Mouse (Mus musculus) midbrain, embryonic 11.5 days (tissue): Measurements from ENCODE around the gene Olfr983. TPM values are rescaled to one million over a fixed set of nuclear protein-coding genes. Genes with fewer than 3 reads are reported as not detected.

ENCODE experiments used
- ATAC-seq: fragments of 200-750 bp; cut with Nextera tagmentation; 2 replicates; pipeline ENCODE4 v1.8.0; 2017; ENCODE audit warnings: moderate TSS enrichment, moderate library complexity; ENCODE audit not compliant: low FRiP score
- DNase-seq: peaks from one replicate; pipeline ENCODE4 v3.0.0; 2015; ENCODE audit warnings: low spot score; ENCODE audit errors: missing footprints
- H3K27ac ChIP-seq: fragments of 300-500 bp; sonication (generic); 2 replicates; pipeline ENCODE4 v1.5.1; 2014; ENCODE audit warnings: low read depth, low read length
- H3K27me3 ChIP-seq: fragments of 300-500 bp; sonication (generic); 2 replicates; pipeline ENCODE4 v1.6.1; 2014; ENCODE audit warnings: mild to moderate bottlenecking, low read length, moderate library complexity, mixed read lengths; ENCODE audit not compliant: control insufficient read depth, insufficient read depth
- H3K36me3 ChIP-seq: fragments of 300-500 bp; sonication (generic); 2 replicates; pipeline ENCODE4 v1.6.1; 2014; ENCODE audit warnings: mild to moderate bottlenecking, low read length, moderate library complexity, mixed read lengths; ENCODE audit not compliant: control insufficient read depth, insufficient read depth
- H3K4me1 ChIP-seq: fragments of 300-500 bp; sonication (generic); 2 replicates; pipeline ENCODE4 v1.6.1; 2014; ENCODE audit warnings: low read length; ENCODE audit not compliant: control insufficient read depth, insufficient read depth
- H3K4me2 ChIP-seq: fragments of 300-500 bp; sonication (generic); 2 replicates; pipeline ENCODE4 v1.6.1; 2014; ENCODE audit warnings: mild to moderate bottlenecking, moderate library complexity
- H3K4me3 ChIP-seq: fragments of 300-500 bp; sonication (generic); 2 replicates; pipeline ENCODE4 v1.5.1; 2014; ENCODE audit warnings: low read depth, low read length
- H3K9ac ChIP-seq: fragments of 300-500 bp; sonication (generic); 2 replicates; pipeline ENCODE4 v1.6.1; 2014; ENCODE audit warnings: low read length
- H3K9me3 ChIP-seq: fragments of 300-500 bp; sonication (generic); 2 replicates; pipeline ENCODE4 v1.6.1; 2016; ENCODE audit warnings: low read length; ENCODE audit not compliant: control insufficient read depth
- WGBS: fragments of 180-500 bp; shearing (Covaris S2); extraction: QIAGEN DNeasy Blood & Tissue Kit; methylation state at CpG from one replicate; pipeline ENCODE4 v1.1.7; 2014; 5-methylcytosine and 5-hydroxymethylcytosine counted together
- polyA plus RNA-seq: library from polyadenylated mRNA; unstranded; fragments of >200 nt; fragmentation: Nextera tagmentation; extraction: Ambion mirVana; gene quantifications from 2 replicates; pipeline ENCODE4 v1.2.1, GENCODE M21; 2014

The Olfr983 gene
- polyA plus RNA-seq, 1 experiment from 2014 or later: not detected

DNA sequence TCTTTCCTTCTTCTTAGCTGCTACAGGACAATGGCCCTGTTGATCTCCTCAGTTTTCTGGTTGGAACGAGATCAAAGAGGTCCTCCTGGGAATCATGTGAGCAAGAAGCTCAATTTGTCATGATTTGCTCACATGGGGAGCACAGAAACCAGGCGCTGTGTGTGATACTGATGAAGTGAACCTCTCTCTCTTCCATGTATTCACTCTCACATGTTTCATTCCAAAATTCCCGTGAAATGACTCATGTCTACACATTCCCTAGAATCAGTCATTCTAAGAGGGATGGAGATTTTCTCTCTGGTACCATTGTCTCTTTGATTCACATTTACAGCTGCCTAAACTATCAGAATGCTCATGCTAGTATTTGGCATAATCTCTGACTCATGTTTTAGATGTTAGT is 1.4 kb upstream of the Olfr983 start:
- H3K4me3 ChIP-seq: no peak overlapping the region
- ATAC-seq: no peak
- H3K36me3 ChIP-seq: no peaks in the 10 kb centered on the region
- 69% methylated on average over 3 of the region's 3 CpGs for WGBS
- no peaks in the 10 kb centered on the region for H3K4me1 ChIP-seq
- H3K27ac ChIP-seq: no peak overlapping the region
- no peaks in the 10 kb centered on the region for H3K27me3 ChIP-seq
- DNase-seq: no peak
- no peak overlapping the region for H3K4me2 ChIP-seq
- no peak overlapping the region for H3K9ac ChIP-seq
- no peaks in the 10 kb centered on the region for H3K9me3 ChIP-seq

DNA sequence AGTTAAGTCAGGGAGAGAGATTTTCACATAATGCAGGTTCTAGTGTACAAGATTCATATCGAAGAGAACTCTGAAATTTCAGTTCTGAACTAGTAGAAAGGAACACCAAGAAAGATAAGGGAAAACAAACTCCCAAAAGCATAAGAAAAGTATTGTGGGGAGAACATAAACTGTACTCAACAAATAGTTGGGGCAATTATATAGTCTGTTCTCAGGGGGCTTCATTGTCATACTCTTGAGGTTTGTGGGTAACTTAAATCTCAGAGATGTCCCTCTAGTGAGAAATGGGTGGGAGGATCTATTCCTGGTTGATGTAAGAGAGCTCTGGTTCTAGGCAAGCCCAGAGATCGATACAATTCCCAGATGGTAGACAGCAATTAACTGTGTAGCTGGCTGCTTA is 19.9 kb downstream of the Olfr983 start, which contains the start of gene Olfr982:
TSS of gene Olfr982 (plus strand) at position 301 of the 400 bp plus-strand sequence.
- 95% methylated on average over 2 of the region's 2 CpGs for whole genome bisulfite sequencing
- H3K36me3 ChIP-seq: no peaks in the 10 kb centered on the region
- no peak for DNase-seq
- no peaks in the 10 kb centered on the region for H3K4me1 ChIP-seq
- no peaks in the 10 kb centered on the region for H3K27me3 ChIP-seq
- H3K27ac ChIP-seq: no peak within 1 kb of the TSS
- no peak within 1 kb of the TSS for H3K4me2 ChIP-seq
- no peak within 1 kb of the TSS for H3K9ac ChIP-seq
- ATAC-seq: no peak
- H3K9me3 ChIP-seq: no peaks in the 10 kb centered on the region
- no peak within 1 kb of the TSS for H3K4me3 ChIP-seq

DNA sequence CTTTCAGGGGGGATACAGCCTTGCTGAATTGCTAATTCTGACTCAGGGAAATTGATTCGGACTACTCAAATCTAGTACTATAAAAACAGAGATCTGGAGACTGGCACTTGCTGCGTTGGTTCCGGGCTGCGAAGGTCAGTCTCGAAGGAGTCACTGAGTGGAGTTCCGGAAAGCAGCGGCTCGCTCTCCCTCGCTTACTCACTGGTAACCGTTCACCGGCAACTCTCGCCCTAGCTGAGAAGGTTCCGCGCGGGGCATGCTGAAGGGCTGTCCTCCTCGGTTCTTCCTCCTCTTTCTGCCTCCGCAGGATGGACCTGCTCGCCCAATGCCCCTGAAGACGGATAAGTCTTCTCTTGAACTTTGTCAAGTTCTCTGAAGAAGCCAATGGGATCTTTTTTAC is 43.3 kb downstream of the Olfr983 start:
- H3K4me2 ChIP-seq: no peak overlapping the region
- DNase-seq: no peak
- H3K4me3 ChIP-seq: no peak overlapping the region
- no peak overlapping the region for H3K27ac ChIP-seq
- no peaks in the 10 kb centered on the region for H3K36me3 ChIP-seq
- H3K4me1 ChIP-seq: no peaks in the 10 kb centered on the region
- no peaks in the 10 kb centered on the region for H3K27me3 ChIP-seq
- WGBS: 92% methylated on average over 19 of the region's 19 CpGs
- no peak for ATAC-seq
- no peaks in the 10 kb centered on the region for H3K9me3 ChIP-seq
- H3K9ac ChIP-seq: no peak overlapping the region

Other genes with a start within 250 kb of the Olfr983 start
- gene Olfr972, start 227.2 kb downstream of the Olfr983 start, polyA plus RNA-seq: not detected in 2 replicates
- not detected in 2 replicates for gene Olfr229, start 186.3 kb downstream of the Olfr983 start, polyA plus RNA-seq
- not detected in 2 replicates for gene Olfr974, start 156.1 kb downstream of the Olfr983 start, polyA plus RNA-seq
- gene Olfr975, start 141.5 kb downstream of the Olfr983 start, polyA plus RNA-seq: not detected in 2 replicates
- gene Olfr976, start 132.5 kb downstream of the Olfr983 start, polyA plus RNA-seq: not detected in 2 replicates
- gene Olfr978, start 101.5 kb downstream of the Olfr983 start, polyA plus RNA-seq: not detected in 2 replicates
- not detected in 2 replicates for gene Olfr979, start 90.1 kb downstream of the Olfr983 start, polyA plus RNA-seq
- gene Olfr980, start 84.0 kb downstream of the Olfr983 start, polyA plus RNA-seq: not detected in 2 replicates
- not detected in 2 replicates for gene Olfr981, start 72.1 kb downstream of the Olfr983 start, polyA plus RNA-seq
- not detected in 2 replicates for gene Olfr982, start 19.8 kb downstream of the Olfr983 start, polyA plus RNA-seq
- gene Olfr984, start 20.6 kb upstream of the Olfr983 start, polyA plus RNA-seq: not detected in 2 replicates
- not detected in 2 replicates for gene Olfr985, start 36.6 kb upstream of the Olfr983 start, polyA plus RNA-seq
- not detected in 2 replicates for gene Tmem225, start 54.5 kb upstream of the Olfr983 start, polyA plus RNA-seq
- gene Olfr986, start 87.3 kb upstream of the Olfr983 start, polyA plus RNA-seq: not detected in 2 replicates
- gene Zfp202, start 98.7 kb upstream of the Olfr983 start, polyA plus RNA-seq: 6.8 and 7.3 TPM in 2 replicates
- 18.6 and 21.2 TPM in 2 replicates for gene Scn3b, start 175.6 kb upstream of the Olfr983 start, polyA plus RNA-seq